Mouse (Mus musculus): ENCODE measurements around the gene Tti1. TPM values are rescaled to one million over a fixed set of nuclear protein-coding genes. Genes with fewer than 3 reads are reported as not detected.

Gene Tti1
- polyA plus RNA-seq, 1 experiment from 2014 or later: 21.1 TPM

- no peak overlapping the region for H3K27ac ChIP-seq (ENCODE audit: low read length)
- WGBS: 85% methylated on average over 3 of the region's 3 CpGs
- H3K9ac ChIP-seq (replicated peaks; ENCODE audit: low read depth, low read length): no peak overlapping the region
- H3K4me1 ChIP-seq (ENCODE audit: control insufficient read depth, insufficient read depth, low read length): no peaks in the 10 kb centered on the region
- H3K4me3 ChIP-seq (ENCODE audit: low read depth, low read length): no peak overlapping the region
- no peaks in the 10 kb centered on the region for H3K9me3 ChIP-seq (ENCODE audit: control insufficient read depth, low read depth, low read length)
- no peak overlapping the region for H3K4me2 ChIP-seq (replicated peaks; ENCODE audit: low read depth, low read length)
- H3K27me3 ChIP-seq (ENCODE audit: control insufficient read depth, insufficient read depth, low read length): no peaks in the 10 kb centered on the region
- no peak for ATAC-seq (ENCODE audit: insufficient number of reproducible peaks, insufficient read depth, low FRiP score, low read depth)
- H3K36me3 ChIP-seq (ENCODE audit: control insufficient read depth, insufficient read depth, low read length): peaks cover 8% of the 10 kb centered on the region
Measured at GRCm38 (mm10) chr2:157998817-157999216, 29.4 kb downstream of the Tti1 start.

DNA sequence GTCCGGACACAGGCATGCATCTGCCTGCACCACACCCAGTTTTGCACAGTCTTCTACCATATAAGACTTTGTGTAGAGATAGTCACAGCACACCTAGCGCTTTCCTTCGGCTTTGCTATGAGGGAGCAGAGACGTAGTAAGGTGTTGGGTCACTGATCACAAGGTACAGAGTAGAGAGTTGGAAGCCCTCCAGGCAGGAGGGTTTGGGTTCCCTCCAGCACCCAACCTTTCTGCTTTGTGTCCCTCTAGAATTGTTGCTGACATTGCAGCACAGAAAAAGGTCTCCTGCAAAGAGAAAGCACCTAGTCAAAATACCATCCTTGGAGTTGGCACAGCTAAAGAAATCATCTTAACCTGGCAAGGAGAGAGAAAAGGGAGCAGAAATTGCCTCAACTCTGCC lies 35.7 kb downstream of the Tti1 start:
- H3K4me3 ChIP-seq (ENCODE audit: low read depth, low read length): no peak overlapping the region
- H3K4me2 ChIP-seq (replicated peaks; ENCODE audit: low read depth, low read length): no peak overlapping the region
- no peak overlapping the region for H3K9ac ChIP-seq (replicated peaks; ENCODE audit: low read depth, low read length)
- no peaks in the 10 kb centered on the region for H3K27me3 ChIP-seq (ENCODE audit: control insufficient read depth, insufficient read depth, low read length)
- H3K27ac ChIP-seq (ENCODE audit: low read length): no peak overlapping the region
- 94% methylated on average over 4 of the region's 4 CpGs for WGBS
- ATAC-seq (ENCODE audit: insufficient number of reproducible peaks, insufficient read depth, low FRiP score, low read depth): no peak
- no peaks in the 10 kb centered on the region for H3K4me1 ChIP-seq (ENCODE audit: control insufficient read depth, insufficient read depth, low read length)
- H3K9me3 ChIP-seq (ENCODE audit: control insufficient read depth, low read depth, low read length): no peaks in the 10 kb centered on the region
- peaks cover 26% of the 10 kb centered on the region for H3K36me3 ChIP-seq (ENCODE audit: control insufficient read depth, insufficient read depth, low read length)

GRCm38 (mm10) chr2:157991026-157991425 lies 37.2 kb downstream of the Tti1 start:
- H3K9ac ChIP-seq (replicated peaks; ENCODE audit: low read depth, low read length): no peak overlapping the region
- H3K4me3 ChIP-seq (ENCODE audit: low read depth, low read length): no peak overlapping the region
- 75% methylated on average over 6 of the region's 6 CpGs for WGBS
- H3K4me1 ChIP-seq (ENCODE audit: control insufficient read depth, insufficient read depth, low read length): no peaks in the 10 kb centered on the region
- ATAC-seq (ENCODE audit: insufficient number of reproducible peaks, insufficient read depth, low FRiP score, low read depth): no peak
- H3K9me3 ChIP-seq (ENCODE audit: control insufficient read depth, low read depth, low read length): no peaks in the 10 kb centered on the region
- no peak overlapping the region for H3K4me2 ChIP-seq (replicated peaks; ENCODE audit: low read depth, low read length)
- no peaks in the 10 kb centered on the region for H3K27me3 ChIP-seq (ENCODE audit: control insufficient read depth, insufficient read depth, low read length)
- H3K27ac ChIP-seq (ENCODE audit: low read length): no peak overlapping the region
- H3K36me3 ChIP-seq (ENCODE audit: control insufficient read depth, insufficient read depth, low read length): peaks cover 31% of the 10 kb centered on the region

GRCm38 (mm10) chr2:157989946-157990345 lies 38.3 kb downstream of the Tti1 start:
- Histone ChIP-seq H3K4me1 (ENCODE audit: control insufficient read depth, insufficient read depth, low read length) (no peaks in the 10 kb centered on the region), H3K27ac (ENCODE audit: low read length) (no peak overlapping the region), H3K27me3 (ENCODE audit: control insufficient read depth, insufficient read depth, low read length) (no peaks in the 10 kb centered on the region), H3K4me2 (replicated peaks; ENCODE audit: low read depth, low read length) (no peak overlapping the region), H3K9me3 (ENCODE audit: control insufficient read depth, low read depth, low read length) (no peaks in the 10 kb centered on the region), H3K36me3 (ENCODE audit: control insufficient read depth, insufficient read depth, low read length) (peaks cover 26% of the 10 kb centered on the region), H3K9ac (replicated peaks; ENCODE audit: low read depth, low read length) (no peak overlapping the region), H3K4me3 (ENCODE audit: low read depth, low read length) (no peak overlapping the region)
- ATAC-seq (ENCODE audit: insufficient number of reproducible peaks, insufficient read depth, low FRiP score, low read depth): no peak
- WGBS: 72% methylated on average over 2 of the region's 2 CpGs

DNA sequence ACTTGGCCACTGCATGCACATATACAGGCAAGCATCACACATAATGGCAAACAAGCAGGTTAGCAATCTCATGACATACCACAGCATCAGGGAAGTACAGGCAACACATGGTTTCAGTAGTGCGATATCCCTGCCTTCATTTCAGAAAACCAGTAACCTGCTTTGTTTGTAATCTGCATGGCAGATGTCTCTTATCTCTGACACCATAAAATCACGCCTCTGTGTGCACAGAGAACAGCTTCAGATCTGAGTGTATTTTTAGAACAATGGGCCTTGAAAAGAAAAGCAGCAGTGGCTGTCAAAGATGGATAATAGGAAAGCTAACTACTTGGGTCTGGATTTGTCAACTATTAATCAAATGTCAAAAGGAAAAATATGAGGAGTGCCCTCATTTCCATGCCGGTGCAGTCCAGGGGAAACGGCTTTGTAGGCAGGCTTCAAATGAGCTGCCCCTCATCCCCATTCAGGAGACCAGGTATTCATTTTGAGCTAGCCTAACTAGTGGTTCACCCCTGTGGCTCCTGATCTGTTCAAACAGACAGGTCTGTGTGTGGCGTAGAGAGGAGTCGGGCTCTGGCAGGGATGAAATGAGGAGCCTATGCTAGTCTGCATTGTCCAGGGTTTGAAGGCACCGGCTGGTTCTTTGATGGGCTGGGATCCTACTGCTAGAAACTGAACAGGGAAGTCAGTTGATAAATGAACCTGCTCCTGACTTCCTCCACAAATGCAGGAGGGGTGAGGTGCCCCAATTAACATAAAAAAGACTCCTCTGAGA lies 39.6 kb downstream of the Tti1 start:
- H3K36me3 ChIP-seq (ENCODE audit: control insufficient read depth, insufficient read depth, low read length): peaks cover 23% of the 10 kb centered on the region
- no peak overlapping the region for H3K27ac ChIP-seq (ENCODE audit: low read length)
- H3K9ac ChIP-seq (replicated peaks; ENCODE audit: low read depth, low read length): no peak overlapping the region
- no peaks in the 10 kb centered on the region for H3K9me3 ChIP-seq (ENCODE audit: control insufficient read depth, low read depth, low read length)
- ATAC-seq (ENCODE audit: insufficient number of reproducible peaks, insufficient read depth, low FRiP score, low read depth): no peak
- H3K4me3 ChIP-seq (ENCODE audit: low read depth, low read length): no peak overlapping the region
- no peaks in the 10 kb centered on the region for H3K4me1 ChIP-seq (ENCODE audit: control insufficient read depth, insufficient read depth, low read length)
- WGBS: 54% methylated on average over 7 of the region's 7 CpGs
- no peaks in the 10 kb centered on the region for H3K27me3 ChIP-seq (ENCODE audit: control insufficient read depth, insufficient read depth, low read length)
- no peak overlapping the region for H3K4me2 ChIP-seq (replicated peaks; ENCODE audit: low read depth, low read length)

GRCm38 (mm10) chr2:157986235-157986634 lies 42.0 kb downstream of the Tti1 start:
- Histone ChIP-seq H3K27me3 (ENCODE audit: control insufficient read depth, insufficient read depth, low read length) (no peaks in the 10 kb centered on the region), H3K4me1 (ENCODE audit: control insufficient read depth, insufficient read depth, low read length) (no peaks in the 10 kb centered on the region), H3K9ac (replicated peaks; ENCODE audit: low read depth, low read length) (no peak overlapping the region), H3K36me3 (ENCODE audit: control insufficient read depth, insufficient read depth, low read length) (peaks cover 14% of the 10 kb centered on the region), H3K4me3 (ENCODE audit: low read depth, low read length) (no peak overlapping the region), H3K4me2 (replicated peaks; ENCODE audit: low read depth, low read length) (no peak overlapping the region), H3K9me3 (ENCODE audit: control insufficient read depth, low read depth, low read length) (no peaks in the 10 kb centered on the region), H3K27ac (ENCODE audit: low read length) (no peak overlapping the region)
- 85% methylated on average over 6 of the region's 6 CpGs for WGBS
- no peak for ATAC-seq (ENCODE audit: insufficient number of reproducible peaks, insufficient read depth, low FRiP score, low read depth)

DNA sequence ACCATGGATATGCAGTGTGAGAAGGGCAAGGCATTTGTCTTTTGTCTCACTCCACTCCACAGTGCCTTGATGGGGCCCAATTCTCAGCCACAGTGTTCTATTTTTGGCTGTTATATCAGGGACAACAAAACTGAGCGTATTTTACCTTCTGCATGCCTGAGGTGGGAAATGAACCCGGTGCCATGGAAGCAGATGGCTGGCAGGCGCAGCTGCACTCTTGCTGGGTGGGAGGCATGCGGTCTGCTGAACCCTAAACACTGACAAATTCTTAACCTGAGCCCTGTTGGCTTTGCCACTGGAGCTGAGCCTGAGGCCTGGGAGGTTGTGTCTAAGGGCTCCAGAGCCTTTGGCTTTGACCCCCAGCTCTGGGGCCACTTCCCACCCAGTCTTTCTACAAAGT lies 42.6 kb downstream of the Tti1 start:
- Histone ChIP-seq H3K4me1 (ENCODE audit: control insufficient read depth, insufficient read depth, low read length) (no peaks in the 10 kb centered on the region), H3K9me3 (ENCODE audit: control insufficient read depth, low read depth, low read length) (no peaks in the 10 kb centered on the region), H3K36me3 (ENCODE audit: control insufficient read depth, insufficient read depth, low read length) (peaks cover 14% of the 10 kb centered on the region), H3K4me3 (ENCODE audit: low read depth, low read length) (no peak overlapping the region), H3K27ac (ENCODE audit: low read length) (no peak overlapping the region), H3K4me2 (replicated peaks; ENCODE audit: low read depth, low read length) (no peak overlapping the region), H3K27me3 (ENCODE audit: control insufficient read depth, insufficient read depth, low read length) (no peaks in the 10 kb centered on the region), H3K9ac (replicated peaks; ENCODE audit: low read depth, low read length) (no peak overlapping the region)
- 87% methylated on average over 4 of the region's 4 CpGs for WGBS
- no peak for ATAC-seq (ENCODE audit: insufficient number of reproducible peaks, insufficient read depth, low FRiP score, low read depth)

DNA sequence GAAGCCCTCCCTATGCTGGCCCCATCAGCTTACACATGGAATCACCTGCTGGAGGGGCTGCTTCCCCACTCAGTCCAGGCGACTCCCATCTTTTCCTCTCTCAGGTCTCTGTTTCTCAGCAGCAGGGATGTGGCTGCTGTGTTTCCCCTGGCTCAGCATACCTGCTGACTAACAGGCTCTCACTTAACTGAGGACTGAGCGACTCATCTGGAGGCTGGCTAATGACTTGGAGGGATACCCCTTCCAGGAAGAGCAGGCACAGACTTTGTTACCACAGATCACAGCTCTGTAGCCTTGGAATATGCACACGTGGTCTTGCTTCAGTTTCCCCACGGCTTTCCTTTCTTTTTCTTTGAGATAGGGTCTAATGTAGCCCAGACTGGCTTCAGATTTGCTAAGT lies 45.0 kb downstream of the Tti1 start:
- Histone ChIP-seq H3K27me3 (ENCODE audit: control insufficient read depth, insufficient read depth, low read length) (no peaks in the 10 kb centered on the region), H3K4me3 (ENCODE audit: low read depth, low read length) (no peak overlapping the region), H3K27ac (ENCODE audit: low read length) (no peak overlapping the region), H3K4me1 (ENCODE audit: control insufficient read depth, insufficient read depth, low read length) (no peaks in the 10 kb centered on the region), H3K36me3 (ENCODE audit: control insufficient read depth, insufficient read depth, low read length) (peaks cover 14% of the 10 kb centered on the region; the same call in 1 of the 2 replicates), H3K9ac (replicated peaks; ENCODE audit: low read depth, low read length) (no peak overlapping the region), H3K4me2 (replicated peaks; ENCODE audit: low read depth, low read length) (no peak overlapping the region), H3K9me3 (ENCODE audit: control insufficient read depth, low read depth, low read length) (no peaks in the 10 kb centered on the region)
- 86% methylated on average over 4 of the region's 4 CpGs for WGBS
- no peak for ATAC-seq (ENCODE audit: insufficient number of reproducible peaks, insufficient read depth, low FRiP score, low read depth)

DNA sequence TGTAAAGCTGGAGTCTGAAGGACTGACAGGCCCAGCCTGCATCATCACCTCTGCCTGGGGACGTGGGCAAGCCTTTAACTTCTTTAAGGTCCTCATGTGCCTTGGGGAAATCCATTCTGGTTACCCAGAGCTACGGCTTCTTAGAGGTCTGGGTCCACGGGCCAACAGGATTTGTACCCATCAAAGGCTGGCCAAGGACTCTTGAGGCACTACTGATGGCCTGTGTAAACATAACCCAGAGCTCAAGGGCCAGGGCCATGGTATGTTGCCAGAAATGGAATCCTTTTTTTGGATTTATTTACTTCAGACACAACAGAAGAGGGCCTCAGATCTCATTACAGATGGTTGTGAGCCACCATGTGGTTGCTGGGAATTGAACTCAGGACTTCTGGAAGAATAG lies 45.5 kb downstream of the Tti1 start:
- Histone ChIP-seq H3K27ac (ENCODE audit: low read length) (no peak overlapping the region), H3K4me1 (ENCODE audit: control insufficient read depth, insufficient read depth, low read length) (no peaks in the 10 kb centered on the region), H3K27me3 (ENCODE audit: control insufficient read depth, insufficient read depth, low read length) (no peaks in the 10 kb centered on the region), H3K4me2 (replicated peaks; ENCODE audit: low read depth, low read length) (no peak overlapping the region), H3K9ac (replicated peaks; ENCODE audit: low read depth, low read length) (no peak overlapping the region), H3K36me3 (ENCODE audit: control insufficient read depth, insufficient read depth, low read length) (peaks cover 14% of the 10 kb centered on the region; the same call in 1 of the 2 replicates), H3K9me3 (ENCODE audit: control insufficient read depth, low read depth, low read length) (no peaks in the 10 kb centered on the region), H3K4me3 (ENCODE audit: low read depth, low read length) (no peak overlapping the region)
- no peak for ATAC-seq (ENCODE audit: insufficient number of reproducible peaks, insufficient read depth, low FRiP score, low read depth)
- 81% methylated on average over 3 of the region's 3 CpGs for WGBS
